Mouse (Mus musculus) embryonic facial prominence, embryonic 11.5 days (tissue): Measurements from ENCODE around the gene Gp1bb. TPM values are rescaled to one million over a fixed set of nuclear protein-coding genes. Genes with fewer than 3 reads are reported as not detected.
A peak's percentile ranks its signal among the peaks of the same experiment; 100 is the strongest.

Experiments used
- ATAC-seq: fragments of 200-750 bp; cut with Nextera tagmentation; replicated peaks from 2 replicates; pipeline ENCODE4 v1.8.0; 2017; ENCODE audit warnings: low read depth; ENCODE audit not compliant: insufficient number of reproducible peaks, low FRiP score, low TSS enrichment
- DNase-seq: peaks from one replicate; pipeline ENCODE4 v3.0.0-alpha.2; 2015; ENCODE audit warnings: low spot score
- H3K27ac ChIP-seq: fragments of 300-500 bp; sonication (generic); replicated peaks from 2 replicates; pipeline ENCODE4 v1.5.1; 2014; ENCODE audit warnings: mild to moderate bottlenecking, low read depth, low read length, control low read depth
- H3K27me3 ChIP-seq: fragments of 300-500 bp; sonication (generic); 2 replicates; pipeline ENCODE4 v1.6.1; 2014; ENCODE audit warnings: mild to moderate bottlenecking, low read length, moderate library complexity, mixed read lengths; ENCODE audit not compliant: control insufficient read depth, insufficient read depth
- H3K36me3 ChIP-seq: fragments of 300-500 bp; sonication (generic); replicated peaks from 2 replicates; pipeline ENCODE4 v1.6.1; 2014; ENCODE audit warnings: low read depth, mild to moderate bottlenecking, low read length, moderate library complexity, mixed read lengths; ENCODE audit not compliant: control insufficient read depth, insufficient read depth
- H3K4me1 ChIP-seq: fragments of 300-500 bp; sonication (generic); 2 replicates; pipeline ENCODE4 v1.6.1; 2014; ENCODE audit warnings: low read length, mixed read lengths; ENCODE audit not compliant: control insufficient read depth, insufficient read depth
- H3K4me2 ChIP-seq: fragments of 300-500 bp; sonication (generic); 2 replicates; pipeline ENCODE4 v1.6.1; 2014; ENCODE audit warnings: low read depth, mild to moderate bottlenecking, control low read depth, low read length, moderate library complexity
- H3K4me3 ChIP-seq: fragments of 300-500 bp; sonication (generic); 2 replicates; pipeline ENCODE4 v1.5.1; 2014; ENCODE audit warnings: low read depth, low read length, control low read depth
- H3K9ac ChIP-seq: fragments of 300-500 bp; sonication (generic); replicated peaks from 2 replicates; pipeline ENCODE4 v1.6.1; 2014; ENCODE audit warnings: mild to moderate bottlenecking, control low read depth, low read length
- H3K9me3 ChIP-seq: fragments of 300-500 bp; sonication (generic); replicated peaks from 2 replicates; pipeline ENCODE4 v1.6.1; 2016; ENCODE audit warnings: mild to moderate bottlenecking, low read length, inconsistent platforms, mixed read lengths; ENCODE audit not compliant: control insufficient read depth
- WGBS: fragments of 180-500 bp; shearing (Covaris S2); extraction: QIAGEN DNeasy Blood & Tissue Kit; methylation state at CpG from one replicate; pipeline ENCODE4 v1.1.7; 2014; 5-methylcytosine and 5-hydroxymethylcytosine counted together
- polyA plus RNA-seq: library from polyadenylated mRNA; unstranded; fragments of >200 nt; fragmentation: Nextera tagmentation; extraction: Ambion mirVana; gene quantifications from 2 replicates; pipeline ENCODE4 v1.2.1, GENCODE M21; 2014

The Gp1bb gene
- polyA plus RNA-seq = 5.8 and 6.4 TPM in 2 replicates

DNA sequence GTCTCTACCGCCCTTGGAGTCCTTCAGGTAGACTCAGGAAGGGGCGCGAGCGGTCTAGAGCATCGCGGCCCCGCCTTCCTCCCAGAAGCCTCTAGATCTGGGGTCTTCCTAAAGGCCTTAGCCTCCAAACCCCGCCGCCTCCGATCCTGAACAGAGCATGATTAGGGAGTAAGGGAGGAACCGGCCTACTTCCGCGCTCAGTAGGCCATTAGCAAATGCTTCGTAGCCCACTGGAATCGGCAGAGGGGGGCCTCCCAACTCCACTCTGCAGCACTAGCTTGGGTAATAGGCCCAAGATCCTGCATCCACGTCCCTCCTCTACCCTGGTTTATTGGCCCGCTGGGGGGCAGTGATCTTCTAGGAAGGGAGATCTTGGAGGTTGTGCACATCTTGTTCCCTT is at the start of gene Gp1bb:
Gene Gp1bb, minus strand, starts transcription at position 385 of the 400 bp plus-strand sequence.
- Histone ChIP-seq H3K4me1 (peaks cover 12% of the 10 kb centered on the region), H3K27ac (no peak within 1 kb of the TSS), H3K4me2 (peak within 1 kb of the TSS; percentile 96), H3K4me3 (peak within 1 kb of the TSS; percentile 48), H3K27me3 (peaks cover 82% of the 10 kb centered on the region), H3K9me3 (no peaks in the 10 kb centered on the region), H3K9ac (no peak within 1 kb of the TSS), H3K36me3 (peaks cover 4% of the 10 kb centered on the region)
- WGBS = 6% methylated on average over 17 of the region's 17 CpGs
- ATAC-seq (no peak), DNase-seq (no peak)

DNA sequence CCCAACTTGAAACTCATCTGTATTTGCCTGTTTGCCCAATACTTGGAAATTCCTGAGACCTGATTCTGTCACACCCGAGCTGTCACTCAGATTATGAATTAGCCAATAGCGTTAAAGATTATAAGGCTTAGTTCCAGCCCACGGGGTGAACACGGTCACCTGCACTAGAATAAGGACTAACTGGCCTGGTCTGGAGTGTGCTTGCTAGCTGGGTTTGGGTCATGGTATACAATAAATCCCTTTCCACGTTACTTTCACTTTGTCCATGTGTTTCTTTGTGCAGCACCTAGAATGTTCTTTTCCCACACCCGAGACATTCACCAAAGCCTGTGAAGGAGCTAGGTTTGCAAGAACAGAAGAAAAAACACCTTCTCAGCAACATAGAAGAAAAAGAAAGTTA is 47.7 kb upstream of the Gp1bb start:
- no peak overlapping the region for H3K9ac ChIP-seq
- H3K27me3 ChIP-seq = no peaks in the 10 kb centered on the region
- 74% methylated on average over 6 of the region's 6 CpGs for WGBS
- H3K4me2 ChIP-seq = no peak overlapping the region
- H3K4me3 ChIP-seq = no peak overlapping the region
- H3K4me1 ChIP-seq = no peaks in the 10 kb centered on the region
- no peak overlapping the region for H3K27ac ChIP-seq
- H3K36me3 ChIP-seq = no peaks in the 10 kb centered on the region
- DNase-seq = no peak
- no peaks in the 10 kb centered on the region for H3K9me3 ChIP-seq
- no peak for ATAC-seq

DNA sequence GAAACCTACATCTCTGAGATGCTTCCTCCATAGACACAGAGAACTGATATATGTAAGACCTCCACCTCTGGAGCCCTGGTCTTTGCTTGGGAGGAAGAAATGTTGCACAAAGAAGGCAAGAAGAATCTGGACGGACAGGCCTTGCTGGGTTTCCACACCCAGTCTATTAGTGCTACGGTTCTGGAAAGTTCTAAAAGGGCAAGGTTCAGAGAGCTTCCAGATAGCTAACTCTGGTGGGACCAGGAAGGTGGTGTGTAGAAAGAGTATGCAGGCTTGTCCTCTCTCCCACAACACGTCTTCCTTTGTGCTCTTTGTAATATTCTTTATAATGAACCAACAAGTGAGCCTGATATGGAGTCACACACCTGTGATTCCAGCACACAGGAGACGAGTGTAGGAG is 36.4 kb upstream of the Gp1bb start:
- H3K9ac ChIP-seq = no peak overlapping the region
- no peaks in the 10 kb centered on the region for H3K4me1 ChIP-seq
- no peak overlapping the region for H3K27ac ChIP-seq
- no peaks in the 10 kb centered on the region for H3K36me3 ChIP-seq
- H3K4me3 ChIP-seq = no peak overlapping the region
- no peak overlapping the region for H3K4me2 ChIP-seq
- WGBS = 78% methylated on average over 4 of the region's 4 CpGs
- ATAC-seq = no peak
- no peak for DNase-seq
- no peaks in the 10 kb centered on the region for H3K27me3 ChIP-seq
- H3K9me3 ChIP-seq = no peaks in the 10 kb centered on the region

DNA sequence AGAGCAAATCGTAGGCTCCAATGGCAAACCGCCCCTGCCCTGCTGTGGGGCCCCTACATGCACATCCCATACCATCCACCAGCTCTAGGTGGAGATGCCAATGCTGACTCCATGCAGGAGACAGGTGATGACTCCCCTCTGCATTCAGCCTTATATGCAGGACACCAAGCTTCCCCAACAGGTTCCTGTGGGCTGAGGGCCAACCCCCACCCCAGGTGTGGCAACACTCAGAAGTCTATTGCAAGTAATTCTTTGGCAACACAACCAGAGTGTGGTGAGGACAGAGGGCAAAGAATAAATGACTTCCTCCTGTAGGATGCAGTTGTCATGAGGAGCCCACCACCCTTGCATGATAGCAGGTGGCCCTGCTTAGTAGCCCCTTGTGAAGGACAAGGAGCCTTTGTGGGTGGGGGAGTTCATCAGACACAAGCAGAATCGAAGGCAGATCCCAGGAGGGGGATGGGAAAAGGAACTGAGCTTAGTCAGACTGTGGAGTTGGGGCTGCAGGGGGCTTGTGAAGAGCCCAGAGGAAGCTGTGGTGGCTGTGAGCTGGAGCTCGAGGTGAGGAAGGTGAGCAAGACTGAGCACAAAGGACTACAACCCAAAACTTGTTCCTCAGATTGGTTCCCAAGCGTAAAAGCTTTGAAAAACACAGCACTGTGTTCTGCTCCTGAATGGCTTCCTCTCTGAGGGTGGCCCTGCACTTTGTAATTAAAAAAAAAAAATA is 33.3 kb upstream of the Gp1bb start:
- no peaks in the 10 kb centered on the region for H3K36me3 ChIP-seq
- DNase-seq = no peak
- H3K4me3 ChIP-seq = no peak overlapping the region
- H3K27me3 ChIP-seq = no peaks in the 10 kb centered on the region
- H3K9me3 ChIP-seq = no peaks in the 10 kb centered on the region
- 60% methylated on average over 5 of the region's 5 CpGs for WGBS
- no peak overlapping the region for H3K27ac ChIP-seq
- no peaks in the 10 kb centered on the region for H3K4me1 ChIP-seq
- no peak for ATAC-seq
- no peak overlapping the region for H3K9ac ChIP-seq
- no peak overlapping the region for H3K4me2 ChIP-seq

DNA sequence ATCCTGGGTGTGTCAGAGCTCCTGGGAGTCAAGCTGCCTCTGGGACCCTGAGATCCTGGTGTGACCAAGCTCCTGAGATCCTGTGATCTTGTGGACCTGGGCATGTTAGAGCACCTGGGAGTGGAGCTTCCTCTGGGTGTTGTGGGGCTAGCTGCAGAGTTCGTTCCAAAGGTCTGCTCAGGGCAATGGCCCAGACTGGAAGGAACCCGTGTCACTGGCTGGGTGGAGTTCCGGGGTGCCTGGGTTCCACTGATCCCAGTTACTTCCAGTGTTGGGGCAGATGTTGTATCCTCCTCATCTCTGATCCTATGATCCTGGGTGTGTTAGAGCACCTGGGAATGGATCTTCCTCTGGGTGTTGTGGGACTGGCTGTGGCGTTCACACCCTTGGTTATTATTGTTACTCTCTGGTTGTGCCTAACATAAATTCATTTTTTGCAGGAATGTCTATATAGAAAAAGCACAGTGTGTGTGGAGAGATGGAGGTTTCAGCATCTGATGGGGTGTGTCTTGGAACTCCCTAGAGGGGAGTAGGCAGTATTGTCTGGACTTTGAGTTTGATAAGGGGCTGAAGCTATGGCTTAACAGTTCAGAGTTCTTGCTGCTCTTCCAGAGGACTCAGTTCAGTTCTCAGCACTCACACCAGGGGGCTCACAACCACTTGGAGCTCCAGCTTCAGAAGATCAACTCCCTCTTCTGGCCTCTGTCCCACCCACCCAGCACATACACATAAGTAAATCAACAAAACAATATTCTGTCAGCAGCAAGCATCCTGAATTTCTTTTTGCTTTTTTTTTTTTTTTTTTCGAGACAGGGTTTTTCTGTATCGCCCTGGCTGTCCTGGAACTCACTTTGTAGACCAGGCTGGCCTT is 31.3 kb upstream of the Gp1bb start:
- ATAC-seq (no peak), DNase-seq (no peak)
- no peak overlapping the region for H3K27ac ChIP-seq
- WGBS = 82% methylated on average over 6 of the region's 6 CpGs
- H3K9ac ChIP-seq = no peak overlapping the region
- no peaks in the 10 kb centered on the region for H3K9me3 ChIP-seq
- H3K4me2 ChIP-seq = no peak overlapping the region
- no peaks in the 10 kb centered on the region for H3K36me3 ChIP-seq
- no peaks in the 10 kb centered on the region for H3K27me3 ChIP-seq
- H3K4me3 ChIP-seq = no peak overlapping the region
- no peaks in the 10 kb centered on the region for H3K4me1 ChIP-seq

DNA sequence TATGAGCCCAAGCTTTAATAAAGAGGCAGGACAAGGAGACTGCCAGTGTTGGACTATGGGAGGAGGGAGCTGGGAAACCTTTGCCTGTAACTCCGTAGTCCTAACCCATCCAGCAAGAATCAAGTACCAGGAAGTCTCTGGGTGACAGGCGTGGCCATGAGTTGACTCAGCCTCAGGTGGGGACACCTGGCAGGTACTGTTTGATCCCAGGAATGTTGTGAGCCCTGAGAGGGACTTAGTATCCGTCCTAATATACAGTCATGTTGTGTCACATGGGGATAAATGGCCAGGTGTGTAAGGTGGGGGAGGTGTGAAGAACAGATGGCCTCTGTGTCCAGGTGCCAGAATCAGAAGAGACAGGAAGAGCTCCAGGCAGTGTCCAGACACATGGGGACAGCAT is 26.9 kb upstream of the Gp1bb start:
- H3K4me1 ChIP-seq = no peaks in the 10 kb centered on the region
- H3K9ac ChIP-seq = no peak overlapping the region
- 73% methylated on average over 3 of the region's 3 CpGs for WGBS
- no peaks in the 10 kb centered on the region for H3K27me3 ChIP-seq
- no peaks in the 10 kb centered on the region for H3K36me3 ChIP-seq
- no peak for DNase-seq
- ATAC-seq = no peak
- H3K4me2 ChIP-seq = no peak overlapping the region
- no peak overlapping the region for H3K4me3 ChIP-seq
- no peak overlapping the region for H3K27ac ChIP-seq
- H3K9me3 ChIP-seq = no peaks in the 10 kb centered on the region

DNA sequence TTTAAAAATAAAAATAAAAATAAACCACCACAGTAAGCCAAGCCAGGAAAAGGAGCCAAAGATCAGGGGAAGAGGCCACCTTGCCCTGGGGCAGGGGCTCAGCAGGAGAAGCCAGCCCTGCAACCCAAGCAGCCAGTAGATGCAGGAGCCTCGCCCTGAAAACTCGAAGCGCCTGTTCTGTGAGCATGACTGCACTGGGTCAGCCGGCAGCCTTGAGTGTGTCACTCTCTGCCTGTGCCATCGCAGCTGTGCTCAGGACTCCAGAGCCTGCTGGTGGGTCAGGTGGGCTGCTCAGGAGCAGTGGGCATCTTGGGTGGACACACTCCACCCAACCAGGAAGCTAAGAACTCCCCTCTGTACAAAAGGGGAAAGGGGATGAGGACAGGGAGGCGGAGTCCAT is 23.1 kb upstream of the Gp1bb start:
- Histone ChIP-seq H3K4me2 (no peak overlapping the region), H3K27me3 (no peaks in the 10 kb centered on the region), H3K4me1 (no peaks in the 10 kb centered on the region), H3K36me3 (no peaks in the 10 kb centered on the region), H3K4me3 (no peak overlapping the region), H3K27ac (no peak overlapping the region), H3K9ac (no peak overlapping the region), H3K9me3 (no peaks in the 10 kb centered on the region)
- DNase-seq (no peak), ATAC-seq (no peak)
- WGBS = 55% methylated on average over 6 of the region's 6 CpGs

DNA sequence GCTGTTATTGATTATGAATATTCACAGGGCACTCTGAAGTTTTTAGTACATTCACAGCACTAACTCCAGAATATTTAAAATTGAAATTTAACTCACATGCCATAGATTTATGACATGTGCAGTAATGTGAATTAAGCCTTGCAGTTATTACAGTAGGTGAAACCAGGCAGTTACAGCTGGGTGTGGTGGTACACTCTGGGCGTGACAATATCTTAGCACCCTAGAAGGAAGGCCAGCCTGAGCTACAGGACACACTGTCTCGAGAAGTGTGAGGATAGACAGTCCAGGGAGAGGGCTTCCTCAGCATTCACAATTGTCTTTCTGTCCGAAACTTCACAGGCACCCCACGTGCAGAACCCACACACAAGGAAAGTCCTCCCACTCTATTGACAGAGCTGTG is 22.3 kb upstream of the Gp1bb start:
- ATAC-seq (no peak), DNase-seq (no peak)
- WGBS = 75% methylated on average over 4 of the region's 4 CpGs

More for the DNA sequence above, 22.3 kb upstream of the Gp1bb start:
- Histone ChIP-seq H3K4me3 (no peak overlapping the region), H3K36me3 (no peaks in the 10 kb centered on the region), H3K9me3 (no peaks in the 10 kb centered on the region), H3K4me1 (no peaks in the 10 kb centered on the region), H3K9ac (no peak overlapping the region), H3K4me2 (no peak overlapping the region), H3K27ac (no peak overlapping the region), H3K27me3 (no peaks in the 10 kb centered on the region)
